Mouse (Mus musculus): Measurements from ENCODE around the gene Sms. TPM values are rescaled to one million over a fixed set of nuclear protein-coding genes. Genes with fewer than 3 reads are reported as not detected.

Sms gene
- 75.5 TPM for polyA plus RNA-seq (2017; shearing (Covaris generic))

DNA sequence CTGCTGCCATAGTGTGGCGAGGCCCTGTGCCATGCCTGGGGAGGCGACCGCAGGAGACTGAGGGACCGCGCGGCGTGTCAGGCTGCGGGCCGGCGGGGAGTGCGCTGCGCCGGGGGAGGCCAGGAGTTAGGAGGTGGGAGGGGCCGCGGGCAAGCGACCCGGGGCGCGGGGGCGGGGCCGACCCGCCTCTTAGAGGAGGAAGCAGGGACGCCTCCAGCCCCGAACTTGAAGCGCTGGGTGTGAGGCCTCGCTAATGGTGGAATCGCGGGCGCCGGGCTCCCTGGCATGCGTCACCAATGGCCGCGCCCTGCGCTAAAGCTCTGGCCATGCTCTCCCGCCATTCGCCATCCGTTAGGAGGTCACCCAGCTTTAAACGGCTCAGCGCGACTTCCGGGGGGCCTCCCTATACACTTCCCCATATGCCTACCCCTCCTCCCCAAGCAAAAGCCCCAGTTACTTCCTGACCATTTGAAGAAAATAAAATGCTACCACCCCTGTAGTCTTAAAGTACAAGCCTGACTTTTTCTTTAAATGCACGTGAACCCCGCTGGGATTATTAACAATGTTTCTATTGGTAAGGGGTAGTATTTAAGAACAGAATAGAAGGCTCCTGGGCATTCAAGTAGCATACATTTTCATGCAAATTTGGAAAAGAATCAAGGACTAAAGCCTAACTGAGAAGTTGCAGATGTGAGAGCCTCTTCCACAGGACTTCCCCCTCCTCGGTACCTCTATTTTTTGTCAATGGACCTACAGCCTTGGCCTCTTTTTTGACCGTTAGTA lies at the start of gene Sms:
TSS of gene Sms (minus strand) at position 344 of the 783 bp plus-strand sequence.

DNA sequence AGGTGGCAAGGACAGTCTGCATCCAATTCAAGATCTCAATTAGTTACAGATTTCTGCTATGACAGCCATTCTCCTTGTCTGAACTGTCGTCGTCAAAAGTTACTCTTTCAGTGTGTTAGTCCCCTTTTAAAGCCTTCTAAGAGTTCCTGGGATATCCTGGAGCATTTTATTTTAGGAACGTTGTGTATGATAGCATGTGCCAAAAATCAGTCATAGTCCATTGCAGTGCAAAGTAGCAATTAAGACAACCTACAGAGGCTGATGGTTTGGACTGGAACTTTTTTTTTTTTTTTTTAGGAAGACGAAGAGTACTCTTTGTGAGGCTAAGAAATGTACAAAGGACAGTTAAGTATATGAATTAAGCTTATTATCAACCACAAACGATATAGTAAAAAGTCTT lies 76.9 kb downstream of the Sms start, which contains the start of gene Phex:
TSS of gene Phex (minus strand) at position 101 of the 400 bp plus-strand sequence.

Other genes with a start within 250 kb of the Sms start
- gene Phex, start 77.0 kb downstream of the Sms start, polyA plus RNA-seq (2017; shearing (Covaris generic)): 0.06 TPM
- 5.1 TPM for gene Yy2, start 76.7 kb upstream of the Sms start, polyA plus RNA-seq (2017; shearing (Covaris generic))
- 15.6 TPM for gene Mbtps2, start 106.4 kb upstream of the Sms start, polyA plus RNA-seq (2017; shearing (Covaris generic))
- not detected for gene Smpx, start 206.6 kb upstream of the Sms start, polyA plus RNA-seq (2017; shearing (Covaris generic))

All from inflammation-experienced regulatory T-cells, adult 16 weeks (primary cell).